Mouse (Mus musculus) small intestine, adult 2 months (tissue): Measurements from ENCODE around the gene Hrk.

Experiments used
- CTCF ChIP-seq: fragments of 200-500 bp; IDR thresholded peaks from 2 replicates; pipeline ENCODE4 v1.5.1; 2012; ENCODE audit warnings: low read depth, mild to moderate bottlenecking, control low read depth, inconsistent platforms, low read length, moderate library complexity, mixed read lengths; ENCODE audit not compliant: insufficient replicate concordance, insufficient read length; ENCODE audit errors: extremely low read depth
- POLR2A ChIP-seq: fragments of 200-500 bp; IDR thresholded peaks from 2 replicates; pipeline ENCODE4 v1.6.1; 2012; ENCODE audit warnings: low read depth, mild to moderate bottlenecking, control low read depth, inconsistent platforms, low read length, moderate library complexity

DNA sequence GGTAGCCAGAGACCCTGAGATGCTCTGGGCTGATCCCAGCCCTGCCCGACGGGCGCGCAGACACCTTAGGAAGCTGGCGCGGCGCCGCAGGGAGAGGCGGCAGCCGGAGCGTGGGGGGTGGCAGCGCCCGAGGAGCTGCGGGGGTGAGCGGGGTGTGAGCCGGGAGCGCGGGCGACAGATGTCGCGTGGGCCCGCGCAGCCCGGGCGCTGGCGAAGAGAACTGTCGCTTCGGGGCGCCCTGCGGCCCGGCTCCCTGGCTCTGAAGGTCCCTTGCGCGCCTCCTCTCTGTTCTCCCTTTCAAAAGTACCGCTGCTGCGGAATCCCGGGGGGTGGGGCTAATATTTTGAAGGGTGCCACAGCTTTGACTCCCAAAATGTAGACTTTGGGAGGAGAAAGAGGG lies 7.2 kb downstream of the Hrk start:
- no peak for TF ChIP-seq POLR2A
- no peak for TF ChIP-seq CTCF
